Mouse (Mus musculus) 416B (cell line): ENCODE measurements at regions not wholly inside any gene's neighbourhood (a gene's known extent, or its start where the extent isn't known, plus 50 kb on each side); places are given as distances from the start of the nearest gene placed in this dataset.

Experiments used
- DNase-seq: peaks from one replicate; pipeline ENCODE4 v3.0.0; 2011; ENCODE audit warnings: low read depth

DNA sequence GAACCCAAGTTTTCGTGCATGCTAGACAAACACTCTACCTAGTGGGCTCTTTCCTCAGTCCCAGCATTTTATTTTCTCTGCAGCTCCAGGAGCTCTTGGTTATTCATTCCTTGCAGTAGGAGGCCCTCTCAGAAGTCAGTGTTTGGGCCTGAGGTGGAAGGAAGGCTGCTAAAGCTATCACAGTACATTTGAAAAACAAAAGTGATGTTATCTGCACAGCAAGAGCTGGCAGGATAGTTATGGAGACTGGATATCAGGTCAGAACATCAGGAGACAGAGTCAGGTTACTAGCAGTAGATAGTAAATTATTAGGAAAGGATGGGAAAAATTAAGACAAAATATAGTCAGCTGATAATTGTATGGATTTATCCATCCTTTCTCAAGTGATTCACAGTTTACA, 152.2 kb downstream of the Mtx2 start:
- DNase-seq = no peak

DNA sequence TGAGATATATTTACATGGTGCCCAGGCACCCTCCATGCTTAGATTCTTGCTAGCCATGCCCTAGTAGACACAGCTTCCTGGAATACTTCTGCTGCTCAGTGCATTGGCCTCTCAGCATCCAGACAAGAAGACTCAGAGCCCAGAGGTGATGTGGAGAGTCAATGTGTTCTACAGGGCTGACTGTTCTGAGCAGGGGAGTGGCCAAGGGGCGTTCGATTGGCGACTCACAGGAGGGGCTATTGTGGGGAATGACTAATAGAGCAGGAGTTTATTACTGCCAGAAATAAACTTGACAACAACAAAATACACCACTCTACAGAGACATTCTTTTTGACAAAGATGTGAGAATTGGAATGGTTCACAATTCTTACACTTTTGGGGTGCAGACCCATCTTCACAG, 156.3 kb downstream of the Mtx2 start:
- DNase-seq = no peak

DNA sequence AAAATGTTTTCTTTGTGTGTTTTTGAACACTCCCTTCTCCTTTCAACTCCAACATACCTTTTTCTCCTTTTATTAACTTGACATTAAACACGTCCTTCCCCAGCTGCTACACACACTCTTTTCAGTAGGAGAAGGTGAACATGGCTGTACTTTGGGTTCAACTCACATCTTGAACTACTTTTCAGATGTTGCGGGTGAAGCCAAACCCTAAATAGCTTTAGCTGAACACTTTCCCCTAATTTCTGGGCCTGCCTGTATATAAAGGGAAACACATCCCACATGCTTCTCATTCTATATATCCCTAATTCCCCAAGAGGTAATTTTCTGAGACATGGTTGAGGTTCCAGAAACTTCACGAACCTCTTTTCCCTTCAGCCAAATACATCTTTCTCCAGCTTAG, 168.2 kb downstream of the Mtx2 start:
- no peak for DNase-seq

DNA sequence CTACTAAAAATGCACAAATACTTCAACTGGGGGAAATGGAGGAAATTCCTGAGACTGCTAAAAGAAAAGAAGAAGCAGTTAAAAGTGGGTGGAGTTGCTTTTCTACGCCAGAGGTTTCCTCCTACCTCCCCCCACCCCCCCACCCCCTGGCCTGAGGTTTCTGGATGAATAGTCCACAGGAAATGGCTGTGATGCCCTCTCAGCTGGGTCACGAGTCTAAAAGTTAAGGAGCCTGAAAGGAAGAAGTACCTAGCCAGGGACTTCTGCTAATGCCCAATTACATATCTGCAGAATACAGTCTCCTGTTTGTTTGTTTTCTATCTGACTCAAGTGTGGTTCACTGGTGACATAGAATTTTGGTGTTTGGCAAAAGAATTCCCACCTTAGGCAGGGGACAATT, 169.4 kb downstream of the Mtx2 start:
- peak; percentile 6 for DNase-seq

DNA sequence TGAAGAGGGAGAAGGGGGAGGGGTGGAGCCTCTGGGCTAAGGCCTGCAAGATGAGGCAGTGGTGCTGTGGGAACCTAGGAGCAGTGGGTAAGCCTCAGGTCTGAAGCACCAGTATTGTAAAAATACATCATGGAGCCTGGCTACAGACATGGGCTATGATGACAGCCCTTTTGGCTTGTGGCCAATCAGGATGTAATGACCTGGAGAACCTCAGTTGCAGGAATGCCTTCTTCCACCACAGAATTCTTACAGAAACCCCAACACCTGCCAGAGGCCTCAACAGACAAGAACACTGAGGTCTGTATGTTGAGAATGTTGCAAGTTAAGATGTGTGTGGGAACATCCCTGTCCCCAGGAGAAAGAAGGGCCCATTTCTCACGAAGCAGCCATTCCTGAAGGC, 172.1 kb downstream of the Mtx2 start:
- DNase-seq = no peak

DNA sequence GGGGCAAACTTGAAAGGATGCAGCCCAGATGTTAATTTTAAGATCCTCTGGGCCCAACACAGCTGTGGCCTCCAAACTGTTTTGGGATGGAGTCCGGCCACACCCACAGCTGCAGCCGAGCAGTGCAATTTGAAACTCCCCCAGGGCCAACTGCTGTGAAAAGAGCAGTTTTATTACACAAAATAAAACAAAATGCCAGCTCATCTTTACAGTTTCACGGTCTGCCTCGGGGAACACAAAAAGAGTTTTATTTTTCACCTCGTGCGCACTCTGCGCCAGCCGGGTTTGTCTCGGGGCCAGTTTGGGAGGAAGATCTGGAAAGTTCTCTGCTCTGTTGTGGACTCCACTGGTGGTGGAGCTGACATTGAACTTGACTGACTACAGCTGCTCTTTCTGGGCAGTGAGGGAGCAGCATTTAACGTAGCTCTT, 174.8 kb downstream of the Mtx2 start:
- DNase-seq = no peak

DNA sequence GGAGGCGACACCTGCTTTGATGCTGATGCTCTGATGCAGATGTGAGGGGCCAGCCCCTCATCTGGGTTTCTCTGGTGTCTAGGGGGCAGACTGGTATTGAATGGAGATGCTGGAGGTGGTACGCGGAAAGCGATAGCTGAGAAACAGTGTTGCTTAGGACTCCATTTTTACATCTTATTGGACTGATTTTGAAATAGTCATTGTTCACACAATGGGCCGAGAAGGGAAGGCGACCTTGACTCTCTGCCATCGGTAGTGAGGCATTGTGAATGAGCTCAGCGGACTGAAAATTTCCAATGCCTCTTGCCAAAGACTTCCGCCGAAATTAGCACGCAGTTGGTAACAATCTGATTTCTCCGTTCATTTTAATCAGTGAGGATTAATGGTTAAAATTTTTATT, 177.0 kb downstream of the Mtx2 start:
- DNase-seq = no peak

DNA sequence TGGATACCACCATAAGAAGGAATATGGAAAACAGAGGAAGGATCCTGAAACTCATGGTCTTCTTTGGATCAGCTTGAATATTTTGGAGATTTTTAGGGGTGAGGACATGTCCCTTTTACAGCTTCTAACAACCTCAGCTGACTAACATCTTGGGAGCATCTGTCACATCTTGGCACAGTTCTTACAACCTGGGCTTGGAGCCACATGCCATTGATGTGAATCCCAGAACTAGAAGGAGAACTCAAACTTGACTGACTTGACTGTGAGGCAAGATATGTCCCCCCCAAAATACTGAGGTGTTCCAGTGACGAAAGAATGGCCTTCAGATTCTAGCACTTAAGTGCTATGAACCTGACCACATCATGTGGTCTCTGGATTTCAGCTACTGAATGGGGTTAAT, 182.5 kb downstream of the Mtx2 start:
- no peak for DNase-seq

DNA sequence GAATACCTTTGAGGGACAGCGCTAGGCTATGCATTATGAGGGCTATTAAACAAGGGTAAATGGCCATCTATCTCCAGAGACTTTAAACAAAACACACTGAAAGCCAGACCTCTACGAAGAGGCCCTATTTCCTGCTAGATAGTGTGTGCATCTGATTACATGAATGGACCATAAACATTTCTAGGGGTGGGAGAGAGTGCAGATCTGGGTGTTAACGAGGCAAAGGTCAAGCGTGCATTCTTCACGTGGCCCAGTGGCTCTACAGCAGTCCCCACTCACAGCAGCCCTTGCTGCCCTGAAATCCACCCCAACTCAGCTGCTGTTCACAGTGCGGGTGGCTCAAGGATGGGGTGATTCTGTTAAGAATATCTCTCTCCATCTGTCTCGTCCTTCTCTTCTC, 185.0 kb downstream of the Mtx2 start:
- no peak for DNase-seq

DNA sequence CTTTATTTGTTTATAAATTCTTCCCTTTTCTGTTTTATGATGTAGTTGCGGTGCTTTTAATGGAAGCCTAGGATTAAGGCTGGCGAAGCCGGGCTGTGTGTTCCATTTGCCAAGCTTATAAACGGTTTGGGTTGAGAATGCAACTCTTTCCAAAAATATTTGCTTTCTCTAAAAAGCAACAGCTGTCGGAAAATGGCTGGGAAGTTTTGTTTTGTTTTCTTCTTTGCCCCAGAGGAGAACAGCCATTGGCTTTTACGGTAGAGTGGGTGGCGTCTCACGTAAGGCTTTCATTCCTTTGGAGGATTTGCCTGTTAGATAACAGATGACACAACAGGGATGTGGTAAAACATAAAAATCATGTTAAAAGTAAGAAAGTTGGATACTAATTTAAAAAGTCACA, 186.4 kb downstream of the Mtx2 start:
- DNase-seq = no peak

DNA sequence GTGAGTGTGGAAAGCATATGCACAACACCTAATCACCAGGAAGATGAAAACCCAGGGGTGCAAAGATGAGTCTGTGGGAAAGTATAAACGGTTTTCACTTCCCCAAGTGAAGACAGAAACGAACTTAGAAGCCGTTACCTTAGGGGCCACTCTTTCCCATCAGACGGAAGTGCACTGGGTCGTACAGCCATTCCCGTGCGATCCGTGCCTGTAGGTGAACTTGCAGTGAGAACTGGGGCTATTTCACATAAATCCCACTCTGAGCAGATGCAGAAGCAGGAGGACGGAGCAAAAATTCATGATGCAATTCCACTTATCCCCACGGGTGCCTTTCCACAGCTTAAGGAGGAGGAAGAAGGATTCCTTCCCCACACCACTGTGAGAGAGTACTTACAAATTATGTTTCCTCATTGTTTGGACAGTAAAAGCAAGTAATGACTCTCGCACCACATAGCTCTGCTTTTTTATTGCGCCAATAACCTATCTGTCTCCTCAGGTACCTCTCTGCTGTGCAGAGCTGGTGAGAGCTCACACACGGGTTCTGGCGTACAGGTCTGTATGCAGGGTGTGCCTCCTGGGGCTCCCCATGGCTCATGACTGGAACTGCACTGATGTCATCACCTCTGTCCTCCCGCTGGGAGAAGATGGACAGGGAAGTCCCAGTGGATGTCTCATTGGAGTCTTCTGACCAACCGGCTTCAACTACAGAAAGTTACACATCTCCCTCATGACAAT, 189.6 kb downstream of the Mtx2 start:
- DNase-seq = no peak

DNA sequence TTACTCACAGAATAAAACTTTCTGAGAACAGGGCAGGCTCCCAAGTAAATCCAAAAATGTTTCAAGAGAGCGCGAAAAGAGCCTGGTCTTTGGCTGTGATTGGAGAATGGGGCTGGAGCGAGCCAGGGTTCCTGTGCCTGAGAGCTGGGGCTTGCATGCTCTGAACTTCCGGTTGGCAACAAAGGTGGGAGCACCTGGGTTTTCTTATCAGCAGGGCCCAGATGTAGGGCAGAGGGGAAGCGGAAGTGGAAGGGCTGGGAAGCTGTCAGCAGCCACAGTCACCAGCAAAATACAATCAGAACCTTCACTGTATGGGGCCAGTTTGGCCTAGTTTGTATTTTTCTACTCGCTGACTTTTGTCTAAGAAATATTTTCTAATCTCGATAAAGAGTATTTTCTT, 193.9 kb downstream of the Mtx2 start:
- DNase-seq = peak; percentile 16

DNA sequence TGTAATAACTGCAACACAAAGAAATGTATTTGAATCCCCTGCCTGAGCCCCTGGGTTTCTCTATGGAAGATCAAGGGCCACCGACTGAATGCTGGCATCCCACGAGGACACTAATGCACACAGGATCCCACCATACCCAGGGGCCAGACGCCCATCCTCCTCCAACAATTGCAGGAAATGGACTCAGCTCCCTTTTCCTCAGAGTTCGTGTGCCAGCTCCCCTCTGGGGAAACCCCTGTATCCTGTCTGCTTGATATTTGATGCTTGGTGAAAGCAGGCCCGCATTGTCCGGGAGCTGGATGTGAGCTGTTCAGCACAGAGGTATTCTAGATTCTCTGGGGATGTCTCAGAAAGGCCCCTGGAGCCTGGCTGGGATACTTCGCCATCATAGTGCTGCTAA, 196.0 kb downstream of the Mtx2 start:
- no peak for DNase-seq

DNA sequence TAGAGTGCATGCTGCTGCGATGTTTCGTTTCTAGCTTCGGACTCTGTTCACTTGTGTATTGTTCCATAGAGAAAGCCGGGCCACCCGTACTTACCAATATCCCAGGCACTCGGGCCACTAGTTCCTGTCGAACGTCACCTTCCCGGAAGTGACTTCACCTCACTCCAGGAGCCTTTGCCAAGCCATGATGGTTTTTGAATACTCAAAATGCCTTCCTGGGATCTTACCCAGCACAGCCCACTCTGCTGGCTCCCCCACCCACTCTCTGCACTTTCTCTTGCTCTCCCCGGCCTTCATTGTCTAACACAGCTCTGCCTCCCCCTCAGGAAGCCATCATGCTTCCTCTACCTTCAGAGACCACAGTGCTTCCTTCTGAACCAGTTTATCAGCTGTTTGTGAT, 202.5 kb downstream of the Mtx2 start:
- no peak for DNase-seq

DNA sequence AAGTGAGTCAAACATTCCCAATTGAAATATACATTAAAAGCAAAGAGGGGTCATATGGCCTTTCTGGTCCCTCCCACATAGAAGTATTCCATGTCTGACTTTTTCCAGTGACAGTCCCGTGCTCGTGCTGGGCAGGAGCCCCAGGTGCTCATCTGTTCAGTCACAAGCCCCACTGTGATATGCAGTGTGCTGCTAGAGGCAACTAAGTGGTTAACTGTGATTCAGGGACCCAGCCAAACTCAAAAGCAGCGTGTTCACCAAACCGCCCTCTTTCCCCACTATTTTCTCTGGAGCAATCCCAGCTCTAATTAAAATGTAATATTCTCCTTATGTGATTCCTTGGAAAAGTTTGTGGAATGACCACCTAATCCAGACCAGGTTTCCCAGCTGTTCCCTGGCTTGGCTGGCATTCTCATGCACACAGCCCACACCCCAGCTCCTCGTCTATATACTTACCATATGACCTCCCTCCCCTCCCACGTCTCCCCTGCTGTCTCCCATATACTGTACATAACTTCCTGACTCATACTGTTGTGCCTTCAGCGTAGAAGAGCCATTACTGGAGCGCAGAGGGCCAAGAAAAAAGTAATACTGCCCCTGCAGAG, 203.6 kb downstream of the Mtx2 start:
- no peak for DNase-seq

DNA sequence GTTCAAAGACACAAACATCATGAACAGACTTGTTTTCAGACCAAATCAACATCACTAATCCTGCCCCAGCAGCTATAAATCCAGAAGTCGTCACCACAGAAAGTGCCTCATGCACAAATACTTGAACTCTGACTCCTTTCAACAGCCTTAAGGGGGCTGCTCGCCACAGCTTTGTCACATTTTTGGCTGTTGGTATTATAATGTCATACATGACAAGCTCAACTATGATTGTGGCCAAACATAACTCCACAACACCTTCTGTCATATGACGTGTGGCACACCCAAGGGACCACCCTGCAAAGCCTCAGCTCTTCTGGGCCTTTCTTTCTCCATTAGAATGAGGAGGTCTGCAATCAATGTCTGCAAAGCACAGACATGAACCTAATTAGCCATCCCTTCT, 209.1 kb downstream of the Mtx2 start:
- DNase-seq = no peak

DNA sequence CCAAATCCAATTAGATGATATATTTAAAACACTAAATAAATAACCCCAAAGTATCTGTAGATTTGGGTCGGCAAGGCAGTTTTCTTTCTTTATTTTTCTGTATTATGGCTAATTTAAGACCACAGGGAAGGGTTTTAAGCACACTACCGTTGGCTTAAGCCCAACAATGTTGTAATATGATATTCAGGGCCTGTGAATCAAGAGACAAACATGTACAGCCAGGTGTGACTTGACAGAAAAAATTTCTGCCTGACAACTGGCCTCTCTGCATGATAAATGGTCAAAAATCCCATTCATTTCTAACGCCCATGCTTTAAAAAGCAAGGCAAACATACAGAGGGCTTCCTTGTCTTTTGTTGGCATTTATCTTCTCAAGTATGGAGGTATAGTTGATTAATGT, 213.5 kb downstream of the Mtx2 start:
- DNase-seq = no peak

DNA sequence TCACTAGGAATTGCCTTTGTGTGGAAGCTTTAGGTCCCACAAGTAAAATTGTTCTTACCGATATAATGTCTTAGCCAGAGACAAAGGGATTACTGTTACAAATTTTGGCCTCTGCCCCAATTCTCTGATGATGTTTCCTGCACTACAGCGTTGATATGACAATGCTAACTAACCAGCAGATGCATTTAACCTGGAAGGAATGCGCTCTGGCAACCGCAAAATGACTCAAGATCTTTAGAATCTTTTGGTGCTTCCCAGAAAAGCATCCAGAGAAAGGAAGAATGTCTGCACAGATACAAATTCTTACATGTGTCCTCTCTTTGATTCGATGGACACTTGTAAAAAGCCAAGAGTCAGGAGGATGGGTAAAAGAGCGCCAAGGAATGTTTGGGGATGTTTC, 221.3 kb downstream of the Mtx2 start:
- DNase-seq = no peak

DNA sequence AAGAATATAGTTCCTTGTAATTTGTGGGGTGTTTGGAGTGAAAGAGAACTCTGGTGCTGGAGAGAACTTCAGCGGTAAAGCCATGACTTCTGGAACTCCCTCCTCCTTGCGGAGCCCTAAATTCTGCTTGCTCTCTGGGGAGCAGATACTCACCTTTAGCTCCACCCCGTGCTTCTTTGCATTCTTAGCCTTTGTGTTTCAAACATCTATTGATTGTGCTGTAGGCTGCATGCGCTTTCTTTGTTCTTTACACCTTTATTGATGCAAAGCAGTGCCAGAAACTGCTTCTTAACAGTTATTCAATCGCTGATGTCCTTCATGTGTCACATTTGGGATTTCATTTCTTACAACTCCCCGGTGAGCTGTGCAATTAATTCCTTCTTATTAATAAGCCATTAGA, 222.5 kb downstream of the Mtx2 start:
- DNase-seq = no peak

DNA sequence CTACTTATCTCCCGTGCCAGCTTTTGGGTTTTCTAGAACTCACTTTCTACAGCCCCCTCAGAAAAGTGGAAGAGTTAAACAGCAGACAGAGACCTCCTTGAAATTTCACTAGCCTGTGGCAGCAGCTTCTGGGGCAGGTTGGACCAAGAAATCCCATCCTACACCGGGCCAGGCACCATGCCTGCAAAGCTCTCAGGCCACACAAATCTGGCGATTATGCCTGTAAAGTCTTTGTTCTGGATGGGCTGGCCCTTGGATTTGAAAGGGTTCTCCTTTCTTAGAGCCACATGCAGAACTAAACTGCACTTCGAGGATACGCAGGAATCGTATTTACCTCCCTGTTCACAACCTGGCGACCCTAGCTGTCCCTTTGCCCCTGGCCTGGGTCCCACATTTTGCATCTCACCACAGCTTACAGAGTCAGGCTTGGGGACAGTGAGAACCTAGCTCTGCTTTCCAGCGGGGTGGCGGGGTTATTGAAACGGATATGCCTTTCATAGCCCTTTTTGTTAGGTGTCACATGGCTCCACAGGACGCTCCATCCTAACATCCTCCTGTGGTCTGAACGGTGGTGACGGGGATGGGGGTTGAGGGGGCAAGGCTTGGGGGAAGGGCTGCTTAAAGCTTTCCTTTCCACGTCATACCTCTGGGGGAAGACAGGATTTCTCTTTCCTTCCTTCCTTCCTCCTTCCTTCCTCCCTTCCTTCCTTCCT, 229.0 kb downstream of the Mtx2 start:
- no peak for DNase-seq

DNA sequence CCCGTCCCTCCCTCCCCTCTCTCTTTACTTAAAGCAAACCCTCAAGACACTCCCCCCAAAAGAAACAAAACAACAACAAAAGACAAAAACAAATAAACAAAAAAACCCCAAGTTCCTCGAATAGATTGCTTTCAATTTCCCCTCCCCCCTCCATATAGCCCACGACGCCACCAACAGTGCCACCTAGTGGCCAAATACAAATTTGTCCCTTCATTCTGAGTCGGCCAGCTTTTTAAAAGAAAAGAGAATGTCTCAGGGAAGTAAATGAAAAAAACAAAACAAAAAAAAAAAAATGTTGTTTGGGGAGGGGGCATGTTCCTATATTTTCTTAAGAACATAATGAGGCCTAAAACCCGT, 229.6 kb downstream of the Mtx2 start:
- DNase-seq = peak; percentile 42

DNA sequence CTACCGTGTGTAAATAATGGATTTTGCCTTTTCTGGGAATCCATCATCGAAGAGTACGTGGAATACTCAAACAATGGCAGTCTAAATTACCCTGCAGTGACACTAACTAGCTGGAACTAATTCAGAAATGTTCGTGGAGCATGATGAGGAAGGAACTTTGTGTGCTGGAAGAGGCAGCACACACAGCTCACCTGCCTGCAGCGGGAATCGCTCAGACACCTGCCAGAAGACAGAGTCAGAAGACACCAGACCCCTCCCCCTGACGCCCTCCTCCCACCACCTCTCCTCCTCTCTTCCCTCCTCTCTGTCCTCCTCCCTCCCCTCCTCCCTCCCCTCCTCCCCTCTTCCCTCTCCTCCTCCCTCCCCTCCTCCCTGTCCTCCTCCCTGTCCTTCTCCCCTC, 235.4 kb downstream of the Mtx2 start:
- no peak for DNase-seq

DNA sequence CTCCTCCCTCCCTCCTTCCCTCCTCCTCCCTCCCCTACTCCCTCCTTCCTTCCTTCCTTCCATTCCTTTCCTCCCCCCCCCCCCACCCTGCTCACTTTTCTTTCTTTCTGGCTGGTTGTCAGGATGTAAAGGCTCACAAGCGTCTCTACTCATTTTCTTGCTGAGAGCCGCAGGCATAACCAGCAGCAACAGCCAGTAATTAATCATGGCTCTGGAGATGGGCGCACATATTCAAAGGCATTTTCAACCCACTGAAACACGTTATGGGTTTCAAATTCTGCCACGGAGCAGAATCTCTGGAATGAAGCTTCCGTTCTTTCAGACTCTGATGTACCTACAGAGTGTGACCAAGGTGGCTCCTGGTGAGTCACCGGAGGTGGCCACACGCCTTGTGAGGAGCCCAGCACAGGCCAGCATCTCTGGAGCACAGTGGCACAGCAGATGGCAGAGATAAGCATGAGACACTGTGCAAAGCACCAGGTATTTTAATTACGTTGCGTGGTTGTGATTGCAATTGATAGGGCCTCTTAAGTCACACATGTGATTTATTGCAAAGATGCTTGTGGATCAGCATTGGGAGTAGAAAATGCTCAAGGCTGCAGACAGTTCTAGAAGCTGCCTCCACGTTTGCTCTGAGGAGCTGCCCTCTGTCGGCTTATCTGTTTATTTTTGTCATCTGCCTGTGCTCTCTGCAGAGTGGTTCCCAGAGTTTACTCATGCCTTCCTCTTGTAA, 236.0 kb downstream of the Mtx2 start:
- no peak for DNase-seq
